Mouse (Mus musculus) brain, embryonic 14.5 days (tissue): ENCODE measurements around the gene Runx1. TPM values are rescaled to one million over a fixed set of nuclear protein-coding genes. Genes with fewer than 3 reads are reported as not detected.

ENCODE experiments used
- DNase-seq: peaks from one replicate; pipeline ENCODE4 v3.0.0-alpha.2; 2011; ENCODE audit warnings: low read depth
- CTCF ChIP-seq: fragments of 200-500 bp; IDR thresholded peaks from 2 replicates; pipeline ENCODE4 v1.5.1; 2012; ENCODE audit warnings: inconsistent platforms, mild to moderate bottlenecking, moderate library complexity, borderline replicate concordance; ENCODE audit not compliant: insufficient read depth, insufficient read length; ENCODE audit errors: extremely low read depth
- POLR2A ChIP-seq: fragments of 200-500 bp; IDR thresholded peaks from 2 replicates; pipeline ENCODE4 v1.6.1; 2012; ENCODE audit warnings: mild to moderate bottlenecking, inconsistent platforms, borderline replicate concordance; ENCODE audit not compliant: poor library complexity, insufficient read depth, insufficient read length, severe bottlenecking; ENCODE audit errors: extremely low read depth
- polyA plus RNA-seq: library from polyadenylated mRNA; depleted of rRNA; stranded (reverse); fragments of >200 nt; gene quantifications from 2 replicates; pipeline ENCODE4 v1.2.3, GENCODE M21; 2012

Runx1 gene
- polyA plus RNA-seq, 1 experiment: 1.4 TPM

DNA sequence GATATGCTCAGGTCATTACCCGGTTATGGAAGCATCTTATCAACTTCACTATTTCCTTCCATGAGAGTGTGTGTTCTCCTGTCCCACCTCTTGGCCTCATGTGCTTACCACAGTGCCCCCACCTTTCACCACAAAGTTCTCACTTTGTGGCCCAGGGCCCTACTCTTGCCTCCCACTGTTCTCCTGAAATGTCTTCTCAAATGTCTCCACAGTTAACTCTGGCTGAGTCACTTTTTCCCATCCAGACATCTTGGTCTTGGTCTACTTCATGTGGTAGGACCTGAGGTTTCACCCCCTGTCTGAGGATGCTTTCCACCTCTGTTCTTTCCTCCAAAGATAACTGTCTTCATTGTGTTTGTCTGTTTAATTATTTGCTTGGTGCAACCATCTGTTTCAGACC is 77.7 kb downstream of the Runx1 start:
- no peak for DNase-seq
- no peak for TF ChIP-seq CTCF
- no peak for TF ChIP-seq POLR2A

DNA sequence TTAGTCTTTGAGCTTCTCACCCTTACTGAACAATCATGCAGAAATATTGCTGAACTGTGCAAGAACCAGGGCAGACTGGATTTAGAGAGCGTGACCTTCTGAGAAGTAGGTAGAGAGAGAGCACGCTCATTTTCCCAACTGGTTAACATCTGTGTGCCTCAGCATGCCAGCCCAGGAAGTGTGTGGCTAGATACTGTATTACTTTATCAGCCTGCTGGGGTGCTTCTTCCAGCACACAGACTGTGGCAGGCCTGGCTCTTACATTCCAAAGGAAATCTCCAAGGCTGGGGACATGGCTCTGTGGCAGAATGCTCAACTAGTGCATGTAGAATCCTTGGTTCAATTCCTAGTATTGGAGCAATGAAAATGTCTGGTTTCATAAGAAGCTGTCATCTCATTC is 78.9 kb downstream of the Runx1 start:
- no peak for DNase-seq
- TF ChIP-seq POLR2A: no peak
- TF ChIP-seq CTCF: no peak

DNA sequence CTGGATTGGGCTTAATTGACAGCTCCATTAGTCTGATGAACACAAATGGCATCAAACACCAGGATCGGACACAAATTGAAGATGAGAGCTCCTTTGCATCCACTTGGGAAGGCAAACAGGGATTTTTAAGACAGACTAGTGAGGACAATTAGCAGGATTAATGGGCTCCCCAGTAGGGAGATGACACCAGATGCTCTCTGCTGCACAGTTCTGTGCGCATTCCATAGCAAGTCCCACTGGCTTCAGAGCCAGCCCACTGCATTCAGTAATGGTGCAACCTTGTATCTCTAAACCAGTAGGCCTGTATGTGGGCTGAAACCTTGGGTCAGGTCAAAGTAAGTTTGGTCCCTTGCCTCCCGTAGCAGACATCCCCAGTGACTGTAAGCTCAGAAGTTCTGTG is 80.7 kb downstream of the Runx1 start:
- no peak for DNase-seq
- TF ChIP-seq POLR2A: no peak
- TF ChIP-seq CTCF: no peak

DNA sequence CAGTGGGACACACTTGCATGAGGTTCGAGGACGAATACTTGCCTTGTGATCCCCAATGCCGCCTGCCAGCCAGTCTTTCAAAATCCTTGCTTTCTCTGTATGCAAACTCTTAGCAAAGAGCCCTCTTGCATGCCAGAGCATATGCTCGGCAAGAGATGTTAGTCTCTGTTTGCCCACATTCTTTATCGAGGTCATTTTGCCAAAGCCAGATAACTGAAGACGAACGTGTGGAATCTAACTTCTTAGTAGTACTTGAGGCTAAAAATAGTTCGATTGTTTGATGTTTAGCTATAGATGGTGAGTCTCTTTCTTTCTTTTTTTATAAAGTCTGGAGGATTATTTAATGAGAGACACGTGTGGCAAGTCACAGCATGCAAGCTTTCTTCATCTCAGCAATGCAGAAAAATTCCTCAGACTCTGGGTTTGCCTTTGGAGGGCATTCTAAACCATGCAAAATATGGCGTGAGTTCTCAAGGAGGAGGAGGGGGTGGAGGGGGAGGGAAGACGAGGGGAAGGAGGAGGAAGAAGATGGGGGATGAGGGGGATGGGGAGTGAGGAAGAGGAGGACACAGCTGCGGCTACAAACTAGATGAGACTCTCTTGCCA is 81.7 kb downstream of the Runx1 start:
- DNase-seq: no peak
- no peak for TF ChIP-seq CTCF
- no peak for TF ChIP-seq POLR2A

DNA sequence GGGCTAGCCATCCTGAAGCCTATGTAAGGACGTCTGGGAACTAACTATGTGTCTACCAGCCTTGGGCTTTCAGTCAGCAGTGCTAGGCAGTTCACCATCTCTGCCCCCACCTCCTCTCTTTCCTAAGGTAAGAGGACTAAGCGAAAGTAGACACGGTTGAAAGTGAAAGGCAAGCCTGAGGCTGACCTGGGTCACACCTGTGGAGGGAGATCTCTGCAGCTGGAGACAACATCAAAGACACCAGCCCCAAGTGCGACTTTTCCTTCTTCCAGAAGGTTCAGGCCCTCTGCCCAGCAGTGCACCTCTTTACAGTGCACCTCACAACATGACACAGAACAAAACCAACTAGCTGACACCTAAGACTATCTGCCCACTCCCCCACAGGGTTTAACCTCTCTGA is 82.2 kb downstream of the Runx1 start:
- TF ChIP-seq CTCF (no peak), POLR2A (no peak)

DNA sequence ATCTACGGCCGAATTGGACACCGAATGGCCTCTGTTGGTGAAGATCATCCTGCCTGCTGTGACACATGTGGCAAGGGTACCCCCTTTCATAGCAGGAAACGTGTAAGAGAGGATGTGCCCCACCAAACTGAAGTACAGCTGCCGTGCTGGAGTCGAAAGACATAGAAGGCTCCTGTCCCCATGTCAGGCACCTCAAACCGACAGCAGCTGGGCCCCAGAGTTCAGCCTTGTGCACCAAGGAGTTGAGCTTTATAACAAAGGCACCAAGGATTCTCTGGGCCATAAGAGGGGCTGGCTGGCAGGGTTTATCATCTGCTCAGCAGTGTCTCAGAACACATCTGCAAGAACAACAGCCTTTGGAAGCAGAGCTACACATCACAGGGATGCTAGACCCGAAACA is 84.6 kb downstream of the Runx1 start:
- TF ChIP-seq CTCF (no peak), POLR2A (no peak)
- DNase-seq: no peak

More for the DNA sequence above, 82.2 kb downstream of the Runx1 start:
- DNase-seq: no peak

DNA sequence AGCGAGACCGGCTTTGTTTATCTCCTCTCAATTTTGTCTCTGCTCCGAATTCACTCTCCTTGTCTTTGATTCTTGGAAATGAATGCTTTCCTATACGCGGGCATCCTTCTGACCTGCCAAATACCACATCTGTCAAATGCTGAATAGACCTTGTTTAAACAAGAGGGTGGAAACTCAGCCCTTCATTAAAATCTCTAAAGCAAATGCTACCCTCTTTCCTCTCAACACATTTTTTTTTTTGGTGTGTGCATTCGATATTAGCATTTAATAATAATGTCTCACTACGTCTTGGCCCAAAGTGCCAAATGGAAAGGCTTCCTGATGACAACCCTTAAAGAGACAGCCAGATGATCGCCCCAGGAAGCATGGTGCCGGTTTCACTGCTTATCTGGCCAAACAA is 85.4 kb downstream of the Runx1 start:
- TF ChIP-seq POLR2A (no peak), CTCF (no peak)
- peak; percentile 73 for DNase-seq

DNA sequence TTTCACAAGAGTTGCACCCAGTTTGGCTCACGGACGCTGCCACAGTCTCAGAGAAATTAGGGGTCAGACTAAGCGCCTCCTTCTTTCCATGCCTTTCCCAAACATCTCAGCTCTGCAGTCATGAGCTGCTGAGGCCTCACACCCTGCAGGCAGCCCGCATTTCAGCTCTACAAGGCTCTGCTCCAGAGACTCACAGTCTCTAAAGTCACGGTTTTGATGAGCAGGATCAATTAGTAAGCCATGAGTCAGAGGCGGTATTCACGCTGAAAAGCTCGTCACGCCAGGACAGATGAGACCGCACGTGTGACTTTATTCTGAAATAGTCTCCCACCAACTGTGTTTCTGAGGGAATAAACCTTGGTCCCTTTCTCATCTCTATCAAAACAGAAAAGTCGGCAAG is 86.0 kb downstream of the Runx1 start:
- no peak for TF ChIP-seq CTCF
- TF ChIP-seq POLR2A: no peak
- peak; percentile 55 for DNase-seq

DNA sequence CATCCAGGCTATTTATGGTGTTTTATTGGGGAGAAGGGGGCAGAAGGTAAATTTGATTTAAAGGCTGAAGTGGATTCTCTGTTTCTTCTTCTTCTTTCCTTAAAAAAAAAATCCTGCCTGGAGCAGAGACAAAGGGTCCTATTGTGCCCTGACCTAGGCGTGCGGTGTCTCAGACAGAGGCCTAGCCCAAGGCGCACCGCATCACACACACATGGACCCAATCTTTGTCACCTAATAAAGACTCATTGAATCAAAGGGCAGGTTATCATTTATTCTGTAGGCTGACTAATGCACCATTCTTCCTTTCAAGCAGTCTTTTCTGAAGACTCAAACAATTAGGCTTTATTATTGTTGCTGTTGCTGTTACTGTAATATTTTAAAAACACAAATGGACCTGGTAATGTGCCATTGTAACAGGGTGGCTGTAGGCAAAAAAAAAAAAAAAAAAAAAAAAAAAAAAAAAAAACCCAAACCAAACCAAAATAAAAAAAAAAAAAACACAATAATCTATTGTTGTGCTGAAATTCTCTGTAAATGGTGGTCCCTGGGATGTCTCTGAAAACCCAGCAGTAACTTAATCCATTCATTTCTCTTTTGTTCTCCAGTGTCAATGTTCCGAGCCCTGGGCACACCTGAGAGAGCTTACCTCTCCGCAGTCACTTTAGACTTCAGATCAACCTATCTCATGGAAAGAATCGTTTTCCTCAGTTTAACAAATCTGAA is 86.7 kb downstream of the Runx1 start:
- DNase-seq: no peak
- TF ChIP-seq POLR2A (no peak), CTCF (no peak)

DNA sequence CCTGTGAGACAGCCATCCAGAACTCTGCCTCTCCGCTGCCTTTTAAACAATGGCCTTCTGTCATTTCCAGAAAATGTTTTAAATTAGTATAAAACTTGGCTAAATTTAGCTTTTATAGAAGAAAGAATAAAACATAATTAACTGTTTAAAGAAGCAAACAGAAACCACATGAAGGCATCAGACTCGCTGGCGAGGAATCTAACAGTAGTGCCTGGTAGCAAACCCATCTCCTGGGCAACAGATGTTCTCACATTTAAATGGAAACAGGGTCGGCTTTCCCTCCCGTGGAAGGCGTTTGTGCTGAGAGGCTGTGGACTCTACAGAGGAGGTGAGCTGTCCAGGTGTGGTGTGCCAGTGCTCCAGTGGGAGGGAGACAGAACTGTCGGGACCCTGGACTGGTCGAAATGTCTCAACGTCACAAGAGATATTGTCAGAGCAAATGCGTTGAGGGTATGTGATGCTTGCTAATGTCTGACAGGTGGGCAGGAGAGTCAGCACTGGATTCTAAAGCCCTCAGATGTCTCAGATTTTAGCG is 87.4 kb downstream of the Runx1 start:
- no peak for TF ChIP-seq CTCF
- TF ChIP-seq POLR2A: no peak
- DNase-seq: no peak

DNA sequence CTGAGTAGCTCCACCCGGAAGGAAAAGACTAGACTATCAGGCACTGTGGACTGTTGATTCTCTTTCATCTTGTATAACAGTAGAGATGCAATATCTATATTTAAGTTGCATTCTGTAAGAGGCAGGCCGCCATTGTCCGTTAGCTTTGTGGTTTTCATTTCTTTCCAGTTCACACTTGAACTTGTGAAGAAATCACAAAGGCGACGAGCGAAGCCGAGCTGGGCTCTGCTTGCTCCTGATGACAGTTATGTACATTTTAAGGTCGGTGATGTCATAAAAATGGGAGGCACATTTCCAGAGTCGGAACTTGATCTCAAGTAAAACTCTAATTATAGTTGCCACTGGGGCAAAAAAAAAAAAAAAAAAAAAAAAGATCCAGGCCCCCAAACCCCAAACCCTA is 99.1 kb downstream of the Runx1 start:
- TF ChIP-seq CTCF: no peak
- TF ChIP-seq POLR2A: no peak
- DNase-seq: no peak

DNA sequence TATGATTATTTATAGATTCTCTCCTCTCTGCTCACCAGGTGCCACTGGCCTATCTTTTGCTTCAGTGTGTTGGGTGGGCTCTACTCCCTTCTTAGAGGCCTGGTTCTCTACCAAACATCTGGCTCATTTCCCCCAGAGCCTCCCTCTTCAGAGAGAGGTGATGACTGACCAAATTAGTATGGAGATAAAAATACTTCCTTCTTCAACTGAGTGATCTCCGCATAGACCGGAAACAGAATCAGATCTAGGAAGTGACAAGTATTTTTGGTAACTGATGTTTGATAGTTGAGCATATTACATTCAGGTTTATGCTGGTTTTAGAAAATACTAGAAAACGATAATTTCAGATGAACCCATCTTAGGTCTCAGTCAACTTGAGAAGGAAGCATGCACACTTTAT is 101.4 kb downstream of the Runx1 start:
- TF ChIP-seq POLR2A: no peak
- TF ChIP-seq CTCF: no peak
- DNase-seq: no peak

DNA sequence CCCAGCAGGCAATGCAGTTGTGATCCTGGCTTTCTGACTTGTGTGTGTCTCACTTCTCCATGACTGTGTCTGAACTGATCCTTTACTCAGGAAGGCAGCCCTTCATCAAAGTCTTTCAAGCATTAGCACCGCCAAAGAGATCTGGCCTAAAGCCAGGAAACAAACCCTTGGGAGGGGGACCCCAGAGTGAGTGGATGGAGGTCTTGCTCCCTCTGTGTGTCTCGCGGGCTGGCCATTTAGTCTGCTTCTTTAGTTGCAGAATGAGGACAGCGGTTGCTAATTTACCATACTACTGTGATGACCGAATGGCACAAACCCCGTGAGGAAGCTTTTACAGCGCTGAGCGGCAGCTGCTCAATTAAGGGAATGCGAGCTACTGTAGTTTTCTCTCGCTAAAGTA is 105.3 kb downstream of the Runx1 start:
- no peak for TF ChIP-seq POLR2A
- TF ChIP-seq CTCF: no peak
- DNase-seq: peak; percentile 75

DNA sequence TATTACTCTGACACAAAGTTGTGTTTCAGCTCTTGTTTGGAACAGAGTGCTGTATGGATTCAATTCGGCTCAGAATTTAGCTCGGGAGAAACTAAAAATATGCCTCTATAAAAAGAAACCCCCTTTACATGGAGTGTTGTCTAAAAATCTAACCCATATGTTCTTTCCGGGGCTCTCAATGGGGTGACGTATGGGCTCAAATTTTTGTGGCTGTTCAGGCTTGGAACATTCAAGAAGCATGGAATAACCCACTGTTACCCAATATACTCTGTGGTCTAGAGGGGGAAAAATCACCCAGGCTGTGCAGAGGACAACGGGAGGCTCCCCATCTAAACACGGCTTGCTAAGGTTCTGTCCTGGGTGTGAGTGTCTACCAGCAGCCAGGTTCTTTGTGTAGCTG is 106.2 kb downstream of the Runx1 start:
- no peak for TF ChIP-seq POLR2A
- no peak for TF ChIP-seq CTCF
- no peak for DNase-seq

DNA sequence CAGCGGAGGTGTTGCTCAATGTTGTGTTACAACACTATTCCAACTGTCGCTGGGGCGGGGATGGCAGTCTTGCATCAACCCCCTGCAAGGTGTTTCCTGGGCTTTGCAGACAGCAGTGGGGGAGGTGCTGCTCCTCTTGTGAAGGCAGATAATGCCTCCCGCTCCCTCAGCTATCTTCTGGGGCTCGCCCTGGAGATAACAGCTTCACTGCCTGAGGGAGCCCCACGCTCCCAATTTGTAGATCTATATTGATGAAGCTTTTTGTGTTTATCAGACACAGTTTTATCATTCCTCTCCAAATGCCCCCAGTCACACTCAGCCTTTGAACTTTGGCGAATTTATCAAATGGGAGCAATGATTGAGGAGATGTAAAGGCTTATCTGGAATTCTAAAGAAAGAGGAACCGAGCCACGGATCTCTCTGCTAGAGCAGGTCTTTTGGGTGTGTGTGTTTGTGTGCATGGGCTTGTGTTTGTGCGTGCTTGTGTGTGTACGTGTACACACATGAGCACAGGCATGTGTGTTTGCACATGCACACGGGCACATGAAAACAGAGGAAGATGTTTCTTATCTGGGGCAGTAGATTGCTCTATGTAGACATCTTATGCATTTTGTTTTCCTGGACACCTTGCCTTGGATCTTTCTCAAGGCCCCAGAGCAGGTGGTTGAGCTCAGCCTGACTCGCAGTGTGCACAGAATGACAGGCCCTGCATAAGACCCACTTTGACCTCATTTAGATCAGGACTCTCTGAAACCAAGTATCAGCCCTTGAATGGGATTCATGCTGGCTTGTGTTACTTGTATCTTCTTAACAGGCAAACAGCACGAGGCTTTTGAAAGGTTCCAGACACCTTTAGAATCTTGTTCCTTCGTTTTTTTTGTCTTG is 110.1 kb downstream of the Runx1 start:
- no peak for TF ChIP-seq CTCF
- TF ChIP-seq POLR2A: no peak
- no peak for DNase-seq
